Mouse (Mus musculus) small intestine, adult 2 months (tissue): ENCODE results near the gene AC134908.4. TPM values are rescaled to one million over a fixed set of nuclear protein-coding genes. Genes with fewer than 3 reads are reported as not detected.
A peak's percentile ranks its signal among the peaks of the same experiment; 100 is the strongest.

Experiments used
- H3K27ac ChIP-seq: fragments of 200-500 bp; 2 replicates; pipeline ENCODE4 v1.5.1; 2012; ENCODE audit warnings: low read depth, low read length, control low read depth, inconsistent platforms; ENCODE audit not compliant: insufficient read depth
- H3K27me3 ChIP-seq: fragments of 200-500 bp; 2 replicates; pipeline ENCODE4 v1.6.1; 2012; ENCODE audit warnings: mild to moderate bottlenecking, moderate library complexity, low read length, inconsistent platforms; ENCODE audit not compliant: control insufficient read depth, insufficient read depth
- H3K36me3 ChIP-seq: fragments of 200-500 bp; 2 replicates; pipeline ENCODE4 v1.6.1; 2012; ENCODE audit warnings: mild to moderate bottlenecking, low read length, control low read depth, inconsistent platforms; ENCODE audit not compliant: control insufficient read depth, insufficient read depth
- H3K4me1 ChIP-seq: fragments of 200-500 bp; 2 replicates; pipeline ENCODE4 v1.6.1; 2012; ENCODE audit warnings: low read length, inconsistent platforms, mixed read lengths; ENCODE audit not compliant: control insufficient read depth, insufficient read depth, insufficient read length
- H3K4me3 ChIP-seq: fragments of 200-500 bp; 2 replicates; pipeline ENCODE4 v1.5.1; 2012; ENCODE audit warnings: low read depth, mild to moderate bottlenecking, control low read depth, inconsistent platforms, low read length, moderate library complexity
- CTCF ChIP-seq: fragments of 200-500 bp; IDR thresholded peaks from 2 replicates; pipeline ENCODE4 v1.5.1; 2012; ENCODE audit warnings: low read depth, mild to moderate bottlenecking, control low read depth, inconsistent platforms, low read length, moderate library complexity, mixed read lengths; ENCODE audit not compliant: insufficient replicate concordance, insufficient read length; ENCODE audit errors: extremely low read depth
- POLR2A ChIP-seq: fragments of 200-500 bp; IDR thresholded peaks from 2 replicates; pipeline ENCODE4 v1.6.1; 2012; ENCODE audit warnings: low read depth, mild to moderate bottlenecking, control low read depth, inconsistent platforms, low read length, moderate library complexity
- WGBS: fragments of 180-500 bp; shearing (Covaris S2); methylation state at CpG from one replicate; pipeline ENCODE4 v1.1.7; 2018; 5-methylcytosine and 5-hydroxymethylcytosine counted together
- polyA plus RNA-seq: library from polyadenylated mRNA; depleted of rRNA; stranded (reverse); fragments of >200 nt; gene quantifications from 2 replicates; pipeline ENCODE4 v1.2.3, GENCODE M21; 2012

AC134908.4 gene
- polyA plus RNA-seq, 1 experiment: not detected

DNA sequence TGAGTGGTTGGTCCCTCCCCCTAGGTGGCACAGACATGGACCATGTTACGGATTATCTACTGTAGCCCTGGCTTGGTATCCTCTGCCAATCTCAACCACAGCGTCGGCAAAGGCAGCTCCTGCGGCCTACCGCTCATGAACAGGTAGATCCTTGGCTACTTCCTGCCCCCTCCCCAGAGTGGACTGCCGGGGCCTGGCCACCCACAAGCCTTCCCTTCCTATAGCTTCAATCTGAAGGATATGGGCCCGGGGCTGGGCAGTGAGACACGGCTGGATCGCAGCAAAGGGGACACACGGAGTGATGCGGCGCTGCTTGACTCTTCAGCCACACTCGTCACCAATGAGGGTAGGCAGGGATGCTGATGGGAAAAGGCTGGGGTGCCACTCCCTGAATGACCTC, 31.6 kb upstream of the AC134908.4 start:
- WGBS: 96% methylated on average over 13 of the region's 13 CpGs
- no peak for TF ChIP-seq POLR2A
- no peak for TF ChIP-seq CTCF
- Histone ChIP-seq H3K27ac (no peak overlapping the region), H3K36me3 (peaks cover 24% of the 10 kb centered on the region), H3K27me3 (no peaks in the 10 kb centered on the region), H3K4me1 (peaks cover 32% of the 10 kb centered on the region), H3K4me3 (no peak overlapping the region)

DNA sequence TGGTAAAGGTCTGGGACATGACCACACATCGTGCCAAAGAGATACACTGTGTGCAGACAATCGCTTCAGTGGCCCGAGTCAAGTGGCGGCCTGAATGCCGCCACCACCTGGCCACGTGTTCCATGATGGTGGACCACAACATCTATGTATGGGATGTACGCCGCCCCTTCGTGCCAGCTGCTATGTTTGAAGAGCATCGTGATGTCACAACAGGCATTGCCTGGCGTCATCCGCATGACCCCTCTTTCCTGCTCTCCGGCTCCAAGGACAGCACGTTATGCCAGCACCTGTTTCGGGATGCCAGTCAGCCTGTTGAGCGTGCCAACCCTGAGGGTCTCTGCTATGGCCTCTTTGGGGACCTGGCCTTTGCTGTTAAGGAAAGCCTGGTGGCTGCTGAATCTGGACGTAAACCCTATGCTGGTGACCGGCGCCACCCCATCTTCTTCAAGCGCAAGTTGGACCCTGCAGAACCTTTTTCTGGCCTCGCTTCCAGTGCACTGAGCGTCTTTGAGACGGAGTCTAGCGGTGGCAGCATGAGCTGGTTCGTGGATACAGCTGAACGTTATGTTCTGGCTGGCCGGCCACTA, 30.6 kb upstream of the AC134908.4 start:
- Histone ChIP-seq H3K36me3 (peaks cover 18% of the 10 kb centered on the region), H3K27me3 (no peaks in the 10 kb centered on the region), H3K4me3 (no peak overlapping the region), H3K27ac (no peak overlapping the region), H3K4me1 (peaks cover 22% of the 10 kb centered on the region)
- no peak for TF ChIP-seq POLR2A
- no peak for TF ChIP-seq CTCF
- WGBS: 95% methylated on average over 27 of the region's 27 CpGs

DNA sequence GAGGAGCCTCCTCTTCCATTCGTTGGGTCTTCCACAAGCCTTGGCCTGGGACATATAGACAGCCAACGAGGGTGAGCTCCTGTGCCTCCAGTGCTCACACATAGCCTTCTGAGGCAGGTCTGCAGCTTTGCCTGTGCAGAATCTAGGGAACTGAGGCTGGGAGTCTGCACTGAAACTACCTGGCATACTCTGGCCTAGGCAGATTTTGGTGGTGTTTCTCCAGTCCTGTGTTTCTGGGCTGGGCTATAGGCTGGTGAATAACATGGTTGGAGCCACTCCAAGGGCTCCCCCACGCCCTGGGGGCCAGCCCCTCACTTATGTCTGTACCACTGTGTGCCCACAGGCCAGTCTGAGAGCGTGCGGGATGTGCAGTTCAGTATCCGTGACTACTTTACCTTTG, 29.9 kb upstream of the AC134908.4 start:
- TF ChIP-seq POLR2A (no peak), CTCF (no peak)
- H3K4me1 ChIP-seq: peaks cover 19% of the 10 kb centered on the region
- H3K36me3 ChIP-seq: peaks cover 11% of the 10 kb centered on the region
- no peaks in the 10 kb centered on the region for H3K27me3 ChIP-seq
- no peak overlapping the region for H3K4me3 ChIP-seq
- WGBS: 89% methylated on average over 6 of the region's 6 CpGs
- H3K27ac ChIP-seq: no peak overlapping the region

DNA sequence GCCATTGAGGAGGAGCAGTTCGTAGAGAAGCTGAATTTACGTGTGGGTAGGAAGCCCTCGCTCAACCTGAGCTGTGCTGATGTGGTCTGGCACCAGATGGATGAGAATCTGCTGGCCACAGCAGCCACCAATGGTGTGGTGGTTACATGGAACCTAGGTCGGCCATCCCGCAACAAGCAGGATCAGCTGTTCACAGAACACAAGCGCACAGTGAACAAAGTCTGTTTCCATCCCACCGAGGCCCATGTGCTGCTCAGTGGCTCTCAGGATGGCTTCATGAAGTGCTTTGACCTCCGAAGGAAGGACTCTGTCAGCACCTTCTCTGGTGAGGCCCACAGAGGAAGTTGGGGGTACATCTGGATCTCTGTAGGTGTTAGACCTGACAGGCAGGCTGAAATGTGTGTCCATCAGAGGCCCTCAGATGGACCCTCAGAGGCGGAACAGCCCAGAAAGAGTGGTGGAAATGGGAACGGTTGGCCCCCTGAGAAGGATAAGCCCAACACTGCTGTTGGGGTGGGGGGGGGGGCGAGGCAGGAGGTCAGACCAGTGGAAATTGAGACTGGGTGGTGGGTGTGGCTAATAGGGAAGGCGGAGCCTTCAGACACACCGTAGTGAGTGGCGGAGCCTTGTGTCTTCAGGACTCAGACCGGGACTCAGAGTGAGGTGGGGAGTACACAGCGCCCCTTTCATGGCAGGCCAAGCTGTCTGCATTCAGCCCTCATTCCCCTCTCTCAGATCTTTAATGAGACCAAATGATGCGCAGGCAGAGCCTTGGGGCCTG, 29.1 kb upstream of the AC134908.4 start:
- TF ChIP-seq POLR2A: no peak
- TF ChIP-seq CTCF: no peak
- WGBS: 62% methylated on average over 17 of the region's 17 CpGs
- peak overlapping the region; percentile 91 for H3K4me3 ChIP-seq
- peaks cover 20% of the 10 kb centered on the region for H3K4me1 ChIP-seq
- peaks cover 4% of the 10 kb centered on the region; the same call in 1 of the 2 replicates for H3K27me3 ChIP-seq
- peaks cover 11% of the 10 kb centered on the region for H3K36me3 ChIP-seq
- no peak overlapping the region for H3K27ac ChIP-seq

DNA sequence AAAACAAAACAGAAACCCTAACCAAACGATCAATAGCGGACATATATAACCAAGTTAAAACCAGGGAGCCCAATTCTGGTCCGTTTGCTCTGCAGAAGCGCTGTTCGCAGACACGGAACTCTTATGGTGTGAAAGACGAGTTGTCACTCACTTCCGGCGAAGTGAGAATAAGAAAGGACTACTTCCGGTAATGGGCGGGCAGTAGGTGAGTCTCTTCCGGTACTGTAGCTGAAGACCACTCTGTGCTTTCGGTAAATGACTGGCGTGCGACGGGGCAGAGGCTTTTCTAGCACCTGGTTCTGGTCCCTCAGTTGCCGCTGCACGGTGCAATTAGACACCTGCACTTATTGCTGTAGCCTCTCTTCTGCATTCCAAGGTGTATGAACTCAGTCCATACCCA, 28.0 kb upstream of the AC134908.4 start, which contains the start of gene Wdr24:
TSS of gene Wdr24 (plus strand) at position 176 of the 400 bp plus-strand sequence.
- peak within 1 kb of the TSS; percentile 52 for H3K27ac ChIP-seq
- under 1% methylated on average over 18 of the region's 18 CpGs for WGBS

DNA sequence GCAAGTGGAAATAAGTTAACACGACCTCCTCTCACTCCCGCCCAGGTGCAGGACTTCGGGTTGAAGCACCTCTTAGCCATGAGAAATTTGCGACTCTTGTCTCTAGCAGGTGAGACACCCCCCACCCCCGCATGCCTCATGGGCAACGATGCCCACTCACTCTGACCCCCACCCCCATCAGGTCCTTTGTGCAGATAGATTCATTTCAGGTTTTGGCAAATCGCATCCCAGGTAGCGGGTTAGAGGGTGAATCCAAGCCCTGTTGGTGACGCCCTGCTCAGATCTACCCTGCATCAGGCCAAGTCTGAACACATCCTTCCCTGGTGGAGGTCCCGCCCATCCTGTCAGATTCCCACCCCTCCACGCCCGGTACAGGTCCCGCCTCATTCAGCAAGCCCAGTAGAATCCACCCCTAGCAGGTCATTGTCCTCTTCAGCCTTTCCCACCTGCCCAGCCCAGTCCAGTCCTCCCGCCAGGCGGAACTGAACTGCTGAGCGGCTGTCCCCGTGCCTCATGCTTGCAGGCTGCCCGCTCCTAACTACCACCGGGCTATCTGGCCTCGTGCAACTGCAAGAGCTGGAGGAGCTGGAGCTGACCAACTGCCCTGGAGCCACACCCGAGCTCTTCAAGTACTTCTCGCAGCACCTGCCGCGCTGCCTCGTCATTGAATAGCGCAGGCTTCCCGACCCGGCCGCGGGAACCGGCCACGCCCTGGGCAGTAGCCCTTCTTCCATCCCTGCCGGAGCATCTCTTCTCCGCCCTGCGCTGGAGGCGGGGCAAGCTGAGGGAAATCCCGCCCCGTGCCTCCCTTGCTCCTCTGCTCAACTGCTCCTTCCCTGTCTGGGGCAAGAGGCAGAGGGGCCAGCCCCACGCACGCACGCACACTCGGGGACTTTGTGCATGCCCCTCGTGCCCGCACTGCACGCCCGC, 23.7 kb upstream of the AC134908.4 start:
- peak overlapping the region; percentile 36 for H3K4me3 ChIP-seq
- peaks cover 14% of the 10 kb centered on the region; the same call in 1 of the 2 replicates for H3K27me3 ChIP-seq
- peaks cover 9% of the 10 kb centered on the region for H3K4me1 ChIP-seq
- no peak overlapping the region for H3K27ac ChIP-seq
- 7% methylated on average over 46 of the region's 46 CpGs for WGBS
- TF ChIP-seq POLR2A: no peak
- no peak for TF ChIP-seq CTCF
- H3K36me3 ChIP-seq: no peaks in the 10 kb centered on the region

More for the DNA sequence above, 28.0 kb upstream of the AC134908.4 start, which contains the start of gene Wdr24:
- TF ChIP-seq CTCF (no peak), POLR2A (no peak)
- peaks cover 14% of the 10 kb centered on the region; the same call in 1 of the 2 replicates for H3K27me3 ChIP-seq
- H3K4me3 ChIP-seq: peak within 1 kb of the TSS; percentile 91
- peaks cover 21% of the 10 kb centered on the region for H3K4me1 ChIP-seq
- H3K36me3 ChIP-seq: peaks cover 11% of the 10 kb centered on the region

DNA sequence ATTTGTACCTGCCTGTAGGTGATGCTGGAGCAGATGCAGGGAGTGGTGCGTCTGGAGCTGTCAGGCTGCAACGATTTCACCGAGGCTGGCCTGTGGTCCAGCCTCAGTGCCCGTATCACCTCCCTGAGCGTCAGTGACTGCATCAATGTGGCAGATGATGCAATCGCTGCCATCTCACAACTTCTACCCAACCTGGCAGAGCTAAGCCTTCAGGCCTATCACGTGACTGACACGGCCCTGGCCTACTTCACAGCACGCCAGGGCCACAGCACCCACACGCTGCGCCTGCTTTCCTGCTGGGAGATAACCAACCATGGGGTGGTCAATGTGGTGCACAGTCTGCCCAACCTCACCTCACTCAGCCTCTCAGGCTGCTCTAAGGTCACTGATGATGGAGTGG, 22.2 kb upstream of the AC134908.4 start:
- 81% methylated on average over 11 of the region's 11 CpGs for WGBS
- no peak overlapping the region for H3K27ac ChIP-seq
- no peak overlapping the region for H3K4me3 ChIP-seq
- peaks cover 7% of the 10 kb centered on the region for H3K4me1 ChIP-seq
- peaks cover 14% of the 10 kb centered on the region; the same call in 1 of the 2 replicates for H3K27me3 ChIP-seq
- TF ChIP-seq POLR2A: no peak
- no peak for TF ChIP-seq CTCF
- no peaks in the 10 kb centered on the region for H3K36me3 ChIP-seq
